Mouse (Mus musculus) limb, embryonic 15.5 days (tissue): ENCODE results near the gene Ddx6. TPM values are rescaled to one million over a fixed set of nuclear protein-coding genes. Genes with fewer than 3 reads are reported as not detected.
A peak's percentile ranks its signal among the peaks of the same experiment; 100 is the strongest.
"Not testable (repeated sequence)": the region's sequence is repeated elsewhere in the genome, so short reads cannot be mapped to it uniquely, and the experiment has no call there.

Source experiments
- ATAC-seq: fragments of 200-750 bp; cut with Nextera tagmentation; 2 replicates; pipeline ENCODE4 v1.8.0; 2017; ENCODE audit warnings: low read depth, moderate TSS enrichment; ENCODE audit not compliant: insufficient number of reproducible peaks, low FRiP score, low TSS enrichment
- H3K27ac ChIP-seq: fragments of 300-500 bp; sonication (generic); 2 replicates; pipeline ENCODE4 v1.5.1; 2015; ENCODE audit warnings: moderate library complexity, mild to moderate bottlenecking, inconsistent platforms
- H3K27me3 ChIP-seq: fragments of 300-500 bp; sonication (generic); 2 replicates; pipeline ENCODE4 v1.6.1; 2015; ENCODE audit warnings: inconsistent platforms
- H3K36me3 ChIP-seq: fragments of 300-500 bp; sonication (generic); 2 replicates; pipeline ENCODE4 v1.6.1; 2015; ENCODE audit warnings: inconsistent platforms
- H3K4me1 ChIP-seq: fragments of 300-500 bp; sonication (generic); 2 replicates; pipeline ENCODE4 v1.6.1; 2015; ENCODE audit warnings: inconsistent platforms
- H3K4me2 ChIP-seq: fragments of 300-500 bp; sonication (generic); 2 replicates; pipeline ENCODE4 v1.6.1; 2015; ENCODE audit warnings: mild to moderate bottlenecking, inconsistent platforms
- H3K4me3 ChIP-seq: fragments of 300-500 bp; sonication (generic); 2 replicates; pipeline ENCODE4 v1.5.1; 2015; ENCODE audit warnings: mild to moderate bottlenecking, inconsistent platforms
- H3K9ac ChIP-seq: fragments of 300-500 bp; sonication (generic); 2 replicates; pipeline ENCODE4 v1.6.1; 2015; ENCODE audit warnings: inconsistent platforms
- H3K9me3 ChIP-seq: fragments of 300-500 bp; sonication (generic); 2 replicates; pipeline ENCODE4 v1.6.1; 2016; ENCODE audit warnings: inconsistent platforms
- WGBS: fragments of 180-500 bp; shearing (Covaris S2); methylation state at CpG from one replicate; pipeline ENCODE4 v1.1.7; 2015; 5-methylcytosine and 5-hydroxymethylcytosine counted together
- polyA plus RNA-seq: library from polyadenylated mRNA; unstranded; fragments of >200 nt; fragmentation: Nextera tagmentation; extraction: Ambion mirVana; gene quantifications from 2 replicates; pipeline ENCODE4 v1.2.1, GENCODE M21; 2015

Ddx6 gene
- 17.7 and 18.4 TPM in 2 replicates for polyA plus RNA-seq

- Histone ChIP-seq H3K27ac (peak within 1 kb of the TSS; percentile 99), H3K27me3 (no peaks in the 10 kb centered on the region), H3K4me3 (peak within 1 kb of the TSS; percentile 98), H3K36me3 (peaks cover 17% of the 10 kb centered on the region), H3K4me1 (peaks cover 25% of the 10 kb centered on the region), H3K4me2 (peak within 1 kb of the TSS; percentile 69), H3K9ac (peak within 1 kb of the TSS; percentile 100), H3K9me3 (no peaks in the 10 kb centered on the region)
- under 1% methylated on average over 63 of the region's 80 CpGs for WGBS
- ATAC-seq = peak; percentile 69
Observed at GRCm38 (mm10) chr9:44604779-44605615, at the start of gene Ddx6. Gene Ddx6 (plus strand): TSS chr9:44604892.

GRCm38 (mm10) chr9:44561597-44561996 lies 43.1 kb upstream of the Ddx6 start, which contains the start of gene Cxcr5:
Gene Cxcr5 (minus strand): TSS chr9:44561877.
- Histone ChIP-seq H3K36me3 (no peaks in the 10 kb centered on the region), H3K4me1 (no peaks in the 10 kb centered on the region), H3K27me3 (no peaks in the 10 kb centered on the region), H3K9me3 (no peaks in the 10 kb centered on the region), H3K4me2 (no peak within 1 kb of the TSS), H3K27ac (no peak within 1 kb of the TSS), H3K9ac (no peak within 1 kb of the TSS), H3K4me3 (no peak within 1 kb of the TSS)
- 67% methylated on average over 4 of the region's 4 CpGs for WGBS
- ATAC-seq = no peak

- no peak for ATAC-seq
- WGBS = 45% methylated on average over 12 of the region's 12 CpGs
- Histone ChIP-seq H3K4me2 (no peak overlapping the region), H3K9ac (no peak overlapping the region), H3K4me1 (no peaks in the 10 kb centered on the region), H3K27ac (no peak overlapping the region), H3K9me3 (no peaks in the 10 kb centered on the region), H3K36me3 (no peaks in the 10 kb centered on the region), H3K27me3 (no peaks in the 10 kb centered on the region), H3K4me3 (no peak overlapping the region)
Observed at GRCm38 (mm10) chr9:44562936-44563335, 41.8 kb upstream of the Ddx6 start.

- Histone ChIP-seq H3K27me3 (no peaks in the 10 kb centered on the region), H3K27ac (no peak overlapping the region), H3K36me3 (no peaks in the 10 kb centered on the region), H3K4me2 (no peak overlapping the region), H3K9me3 (no peaks in the 10 kb centered on the region), H3K9ac (no peak overlapping the region), H3K4me3 (no peak overlapping the region), H3K4me1 (no peaks in the 10 kb centered on the region)
- 81% methylated on average over 6 of the region's 6 CpGs for WGBS
- ATAC-seq = no peak
Observed at GRCm38 (mm10) chr9:44565367-44565766, 39.3 kb upstream of the Ddx6 start.

GRCm38 (mm10) chr9:44567338-44568082 lies 37.2 kb upstream of the Ddx6 start:
- Histone ChIP-seq H3K4me3 (no peak overlapping the region), H3K9ac (no peak overlapping the region), H3K27ac (no peak overlapping the region), H3K36me3 (no peaks in the 10 kb centered on the region), H3K27me3 (no peaks in the 10 kb centered on the region), H3K4me1 (no peaks in the 10 kb centered on the region), H3K4me2 (no peak overlapping the region), H3K9me3 (no peaks in the 10 kb centered on the region)
- 66% methylated on average over 9 of the region's 9 CpGs for WGBS
- no peak for ATAC-seq

GRCm38 (mm10) chr9:44568083-44568455 lies 36.6 kb upstream of the Ddx6 start:
- Histone ChIP-seq H3K27ac (no peak overlapping the region), H3K36me3 (no peaks in the 10 kb centered on the region), H3K9ac (no peak overlapping the region), H3K4me2 (no peak overlapping the region), H3K4me3 (no peak overlapping the region), H3K9me3 (no peaks in the 10 kb centered on the region), H3K27me3 (no peaks in the 10 kb centered on the region), H3K4me1 (no peaks in the 10 kb centered on the region)
- ATAC-seq = no peak
- WGBS = 44% methylated on average over 7 of the region's 7 CpGs

- ATAC-seq = no peak
- H3K9ac ChIP-seq = no peak overlapping the region
- H3K4me3 ChIP-seq = no peak overlapping the region
- no peak overlapping the region for H3K4me2 ChIP-seq
- H3K4me1 ChIP-seq = no peaks in the 10 kb centered on the region
- H3K27me3 ChIP-seq = no peaks in the 10 kb centered on the region
- H3K36me3 ChIP-seq = no peaks in the 10 kb centered on the region
- H3K27ac ChIP-seq = no peak overlapping the region
- H3K9me3 ChIP-seq = no peaks in the 10 kb centered on the region
- 73% methylated on average over 12 of the region's 12 CpGs for WGBS
Observed at GRCm38 (mm10) chr9:44570939-44571382, 33.7 kb upstream of the Ddx6 start.

GRCm38 (mm10) chr9:44573306-44573705 lies 31.4 kb upstream of the Ddx6 start:
- Histone ChIP-seq H3K4me2 (no peak overlapping the region), H3K4me1 (no peaks in the 10 kb centered on the region), H3K9me3 (no peaks in the 10 kb centered on the region), H3K27me3 (no peaks in the 10 kb centered on the region), H3K27ac (no peak overlapping the region), H3K4me3 (no peak overlapping the region), H3K36me3 (no peaks in the 10 kb centered on the region), H3K9ac (no peak overlapping the region)
- no peak for ATAC-seq
- WGBS = 67% methylated on average over 4 of the region's 4 CpGs

- no peaks in the 10 kb centered on the region for H3K36me3 ChIP-seq
- no peaks in the 10 kb centered on the region for H3K27me3 ChIP-seq
- no peak overlapping the region for H3K4me2 ChIP-seq
- no peak overlapping the region for H3K4me3 ChIP-seq
- no peak overlapping the region for H3K27ac ChIP-seq
- no peak for ATAC-seq
- 64% methylated on average over 2 of the region's 2 CpGs for WGBS
- H3K4me1 ChIP-seq = no peaks in the 10 kb centered on the region
- no peak overlapping the region for H3K9ac ChIP-seq
- H3K9me3 ChIP-seq = no peaks in the 10 kb centered on the region
Observed at GRCm38 (mm10) chr9:44575095-44575494, 29.6 kb upstream of the Ddx6 start.

- WGBS = 87% methylated on average over 7 of the region's 7 CpGs
- H3K27ac ChIP-seq, H3K4me3 ChIP-seq, H3K9me3 ChIP-seq, ATAC-seq, H3K9ac ChIP-seq, H3K36me3 ChIP-seq, H3K4me1 ChIP-seq, H3K27me3 ChIP-seq, H3K4me2 ChIP-seq: not testable (repeated sequence)
Observed at GRCm38 (mm10) chr9:44576046-44576445, 28.6 kb upstream of the Ddx6 start.

- Histone ChIP-seq H3K4me2 (no peak overlapping the region), H3K4me1 (no peaks in the 10 kb centered on the region), H3K9ac (no peak overlapping the region), H3K36me3 (no peaks in the 10 kb centered on the region), H3K27ac (no peak overlapping the region), H3K27me3 (no peaks in the 10 kb centered on the region), H3K9me3 (no peaks in the 10 kb centered on the region), H3K4me3 (no peak overlapping the region)
- no peak for ATAC-seq
- 32% methylated on average over 6 of the region's 6 CpGs for WGBS
Observed at GRCm38 (mm10) chr9:44579392-44579791, 25.3 kb upstream of the Ddx6 start.

GRCm38 (mm10) chr9:44580085-44580484 lies 24.6 kb upstream of the Ddx6 start:
- Histone ChIP-seq H3K27ac (no peak overlapping the region), H3K4me2 (no peak overlapping the region), H3K36me3 (no peaks in the 10 kb centered on the region), H3K9ac (no peak overlapping the region), H3K4me3 (no peak overlapping the region), H3K27me3 (no peaks in the 10 kb centered on the region), H3K9me3 (no peaks in the 10 kb centered on the region), H3K4me1 (no peaks in the 10 kb centered on the region)
- WGBS = 83% methylated on average over 5 of the region's 5 CpGs
- no peak for ATAC-seq
